Mouse (Mus musculus) olfactory bulb, adult 2 months (tissue): ENCODE results near the gene Sfrp2.

Experiments used
- CTCF ChIP-seq: fragments of 200-500 bp; IDR thresholded peaks from 2 replicates; pipeline ENCODE4 v1.5.1; 2012; ENCODE audit warnings: low read depth, mild to moderate bottlenecking, low read length, moderate library complexity; ENCODE audit not compliant: insufficient read depth
- POLR2A ChIP-seq: fragments of 200-500 bp; IDR thresholded peaks from 2 replicates; pipeline ENCODE4 v1.6.1; 2012; ENCODE audit warnings: mild to moderate bottlenecking, low read depth, low read length, moderate library complexity; ENCODE audit not compliant: insufficient read depth

- TF ChIP-seq POLR2A = no peak
- no peak for TF ChIP-seq CTCF
Observed at GRCm38 (mm10) chr3:83787776-83788305, 21.7 kb downstream of the Sfrp2 start.
